Mouse (Mus musculus) limb, embryonic 12.5 days (tissue): ENCODE data around the gene Ift172. TPM values are rescaled to one million over a fixed set of nuclear protein-coding genes. Genes with fewer than 3 reads are reported as not detected.
A peak's percentile ranks its signal among the peaks of the same experiment; 100 is the strongest.

Experiments used
- ATAC-seq: fragments of 200-750 bp; cut with Nextera tagmentation; 2 replicates; pipeline ENCODE4 v1.8.0; 2017; ENCODE audit warnings: low read depth, moderate TSS enrichment; ENCODE audit not compliant: insufficient number of reproducible peaks, insufficient read depth, low FRiP score, low TSS enrichment
- H3K27ac ChIP-seq: fragments of 300-500 bp; sonication (generic); 2 replicates; pipeline ENCODE4 v1.5.1; 2016; ENCODE audit warnings: mild to moderate bottlenecking, moderate library complexity
- H3K27me3 ChIP-seq: fragments of 300-500 bp; sonication (generic); 2 replicates; pipeline ENCODE4 v1.6.1; 2016; ENCODE audit warnings: mild to moderate bottlenecking, moderate library complexity
- H3K36me3 ChIP-seq: fragments of 300-500 bp; sonication (generic); 2 replicates; pipeline ENCODE4 v1.6.1; 2016; ENCODE audit warnings: mild to moderate bottlenecking, moderate library complexity
- H3K4me1 ChIP-seq: fragments of 300-500 bp; sonication (generic); replicated peaks from 2 replicates; pipeline ENCODE4 v1.6.1; 2016
- H3K4me2 ChIP-seq: fragments of 300-500 bp; sonication (generic); 2 replicates; pipeline ENCODE4 v1.6.1; 2016; ENCODE audit warnings: mild to moderate bottlenecking, moderate library complexity
- H3K4me3 ChIP-seq: fragments of 300-500 bp; sonication (generic); replicated peaks from 2 replicates; pipeline ENCODE4 v1.5.1; 2016; ENCODE audit warnings: mild to moderate bottlenecking
- H3K9ac ChIP-seq: fragments of 300-500 bp; sonication (generic); replicated peaks from 2 replicates; pipeline ENCODE4 v1.6.1; 2016; ENCODE audit warnings: mild to moderate bottlenecking, moderate library complexity
- H3K9me3 ChIP-seq: fragments of 300-500 bp; sonication (generic); 2 replicates; pipeline ENCODE4 v1.6.1; 2016; ENCODE audit warnings: mild to moderate bottlenecking, moderate library complexity
- WGBS: fragments of 180-500 bp; shearing (Covaris S2); methylation state at CpG from one replicate; pipeline ENCODE4 v1.1.7; 2016; 5-methylcytosine and 5-hydroxymethylcytosine counted together
- polyA plus RNA-seq: library from polyadenylated mRNA; unstranded; fragments of >200 nt; fragmentation: Nextera tagmentation; extraction: Ambion mirVana; gene quantifications from 2 replicates; pipeline ENCODE4 v1.2.1, GENCODE M21; 2016

The Ift172 gene
- 55.3 and 55.4 TPM in 2 replicates for polyA plus RNA-seq

GRCm38 (mm10) chr5:31290521-31291360, at the start of gene Ift172:
Gene Ift172, minus strand, starts transcription at chr5:31291116.
- Histone ChIP-seq H3K27ac (peak within 1 kb of the TSS; percentile 86), H3K4me1 (peaks cover 28% of the 10 kb centered on the region), H3K4me3 (peak within 1 kb of the TSS; percentile 55), H3K36me3 (peaks cover 39% of the 10 kb centered on the region), H3K27me3 (no peaks in the 10 kb centered on the region), H3K4me2 (peak within 1 kb of the TSS; percentile 80), H3K9me3 (no peaks in the 10 kb centered on the region), H3K9ac (peak within 1 kb of the TSS; percentile 59)
- WGBS, result 2% methylated on average over 45 of the region's 45 CpGs
- peak; percentile 91 for ATAC-seq

GRCm38 (mm10) chr5:31328255-31328654, 37.3 kb upstream of the Ift172 start:
- WGBS, result 32% methylated on average over 7 of the region's 7 CpGs
- H3K36me3 ChIP-seq, result no peaks in the 10 kb centered on the region
- no peak overlapping the region for H3K4me3 ChIP-seq
- peaks cover 4% of the 10 kb centered on the region; the same call in 1 of the 2 replicates for H3K9me3 ChIP-seq
- no peak overlapping the region for H3K9ac ChIP-seq
- ATAC-seq, result no peak
- no peaks in the 10 kb centered on the region for H3K4me1 ChIP-seq
- H3K4me2 ChIP-seq, result no peak overlapping the region
- H3K27ac ChIP-seq, result no peak overlapping the region
- H3K27me3 ChIP-seq, result no peaks in the 10 kb centered on the region

DNA sequence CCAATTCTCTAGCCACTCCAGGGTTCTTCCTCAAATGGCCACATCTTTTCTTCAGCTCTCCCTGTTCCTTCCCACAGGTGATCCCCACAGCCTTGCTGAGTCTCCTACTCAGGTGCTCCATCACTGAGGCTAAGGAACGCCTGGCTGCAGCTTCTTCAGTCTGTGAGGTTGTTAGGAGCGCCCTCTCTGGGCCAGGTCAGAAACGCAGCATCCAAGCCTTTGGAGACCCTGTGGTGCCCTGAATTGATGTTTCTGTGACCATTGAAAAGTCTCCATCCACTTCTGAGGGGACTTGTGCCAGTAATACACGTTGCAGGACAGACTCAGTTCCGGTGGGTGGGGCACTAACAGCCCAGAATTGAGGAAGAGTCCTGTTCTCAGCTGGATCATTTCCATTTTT, 35.9 kb upstream of the Ift172 start:
- Histone ChIP-seq H3K9me3 (no peaks in the 10 kb centered on the region), H3K36me3 (no peaks in the 10 kb centered on the region), H3K27ac (no peak overlapping the region), H3K4me2 (no peak overlapping the region), H3K9ac (no peak overlapping the region), H3K27me3 (no peaks in the 10 kb centered on the region), H3K4me1 (no peaks in the 10 kb centered on the region), H3K4me3 (no peak overlapping the region)
- WGBS, result 15% methylated on average over 5 of the region's 5 CpGs
- ATAC-seq, result no peak

DNA sequence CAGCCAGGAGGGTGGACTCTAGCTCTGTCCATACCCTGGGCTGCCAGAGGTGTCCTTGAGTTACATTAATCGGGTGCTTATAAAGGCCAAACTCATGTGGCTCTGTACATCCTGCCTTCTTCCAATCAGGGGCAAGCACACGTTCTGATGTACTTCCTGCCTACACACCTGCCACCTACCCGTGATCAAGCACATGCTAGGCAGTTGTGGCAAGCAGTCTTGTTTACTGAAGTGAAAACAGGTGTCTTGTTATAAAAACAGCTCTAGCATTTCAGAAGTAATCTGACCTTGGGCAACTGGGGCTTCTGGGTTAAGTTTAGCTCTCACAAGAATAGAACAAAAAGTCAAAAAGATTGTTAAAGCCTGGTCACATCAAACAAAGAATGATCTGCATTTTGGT, 33.2 kb upstream of the Ift172 start:
- H3K36me3 ChIP-seq, result no peaks in the 10 kb centered on the region
- H3K27ac ChIP-seq, result no peak overlapping the region
- no peaks in the 10 kb centered on the region for H3K27me3 ChIP-seq
- no peak overlapping the region for H3K9ac ChIP-seq
- no peaks in the 10 kb centered on the region for H3K4me1 ChIP-seq
- WGBS, result 56% methylated on average over 3 of the region's 3 CpGs
- H3K4me2 ChIP-seq, result no peak overlapping the region
- ATAC-seq, result no peak
- H3K4me3 ChIP-seq, result no peak overlapping the region
- no peaks in the 10 kb centered on the region for H3K9me3 ChIP-seq

GRCm38 (mm10) chr5:31322776-31323175, 31.9 kb upstream of the Ift172 start:
- Histone ChIP-seq H3K4me2 (no peak overlapping the region), H3K9ac (no peak overlapping the region), H3K27ac (no peak overlapping the region), H3K4me3 (no peak overlapping the region), H3K27me3 (no peaks in the 10 kb centered on the region), H3K9me3 (no peaks in the 10 kb centered on the region), H3K4me1 (no peaks in the 10 kb centered on the region), H3K36me3 (no peaks in the 10 kb centered on the region)
- ATAC-seq, result no peak
- 86% methylated on average over 3 of the region's 3 CpGs for WGBS

GRCm38 (mm10) chr5:31312806-31313205, 21.9 kb upstream of the Ift172 start:
- no peak overlapping the region for H3K4me3 ChIP-seq
- 88% methylated on average over 8 of the region's 8 CpGs for WGBS
- no peaks in the 10 kb centered on the region for H3K4me1 ChIP-seq
- ATAC-seq, result no peak
- H3K9me3 ChIP-seq, result no peaks in the 10 kb centered on the region
- H3K27ac ChIP-seq, result no peak overlapping the region
- H3K9ac ChIP-seq, result no peak overlapping the region
- no peaks in the 10 kb centered on the region; the same call in 1 of the 2 replicates for H3K27me3 ChIP-seq
- no peak overlapping the region for H3K4me2 ChIP-seq
- no peaks in the 10 kb centered on the region for H3K36me3 ChIP-seq

GRCm38 (mm10) chr5:31303093-31303492, 12.2 kb upstream of the Ift172 start:
- ATAC-seq, result no peak
- Histone ChIP-seq H3K4me2 (no peak overlapping the region), H3K4me3 (no peak overlapping the region), H3K36me3 (no peaks in the 10 kb centered on the region), H3K27me3 (peaks cover under 1% of the 10 kb centered on the region), H3K9ac (no peak overlapping the region), H3K9me3 (peaks cover 2% of the 10 kb centered on the region; the same call in 1 of the 2 replicates), H3K27ac (no peak overlapping the region), H3K4me1 (no peaks in the 10 kb centered on the region)
- 87% methylated on average over 6 of the region's 6 CpGs for WGBS

DNA sequence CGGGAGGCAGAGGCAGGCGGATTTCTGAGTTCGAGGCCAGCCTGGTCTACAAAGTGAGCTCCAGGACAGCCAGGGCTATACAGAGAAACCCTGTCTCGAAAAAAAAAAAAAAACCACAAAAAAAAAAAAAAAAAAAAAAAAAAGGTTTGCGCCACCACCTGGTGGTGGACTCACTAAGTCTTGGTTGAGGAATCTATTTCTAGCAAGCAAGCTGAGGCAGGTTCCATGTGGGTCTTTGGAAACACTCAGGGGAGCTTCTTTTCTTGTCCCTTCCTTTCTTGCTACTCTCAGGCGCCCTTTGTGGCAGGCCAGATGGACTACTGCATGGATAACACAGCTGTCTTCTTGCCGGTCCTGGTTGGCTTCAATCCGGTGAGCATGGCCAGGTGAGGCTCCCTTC, 10.9 kb upstream of the Ift172 start:
- no peak for ATAC-seq
- Histone ChIP-seq H3K9ac (no peak overlapping the region), H3K4me3 (no peak overlapping the region), H3K27ac (no peak overlapping the region), H3K9me3 (peaks cover 2% of the 10 kb centered on the region; the same call in 1 of the 2 replicates), H3K4me1 (no peaks in the 10 kb centered on the region), H3K36me3 (no peaks in the 10 kb centered on the region), H3K27me3 (peaks cover 9% of the 10 kb centered on the region), H3K4me2 (no peak overlapping the region)
- WGBS, result 71% methylated on average over 8 of the region's 8 CpGs

- ATAC-seq, result no peak
- peaks cover 9% of the 10 kb centered on the region for H3K27me3 ChIP-seq
- WGBS, result 62% methylated on average over 2 of the region's 2 CpGs
Measured at GRCm38 (mm10) chr5:31298486-31298885, 7.6 kb upstream of the Ift172 start.

DNA sequence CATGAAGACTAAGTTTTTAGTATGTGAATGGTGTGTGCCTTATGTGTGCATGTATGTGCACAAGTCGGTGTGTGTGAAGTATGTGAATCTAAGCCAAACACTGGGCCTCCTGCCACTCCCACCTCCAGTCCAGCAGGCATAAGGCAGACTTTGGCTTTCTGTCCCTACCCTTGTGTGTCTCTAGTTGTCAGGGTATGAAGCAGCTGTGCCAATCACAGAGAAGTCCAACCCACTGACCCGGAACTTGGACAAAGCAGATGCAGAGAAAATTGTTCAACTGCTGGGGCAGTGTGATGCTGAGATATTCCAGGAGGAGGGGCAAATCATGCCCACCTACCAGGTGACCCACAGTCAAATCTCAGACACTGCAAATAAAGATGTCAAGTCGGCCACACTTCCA, 7.1 kb upstream of the Ift172 start:
- no peak overlapping the region for H3K4me2 ChIP-seq
- 78% methylated on average over 3 of the region's 3 CpGs for WGBS
- peaks cover 14% of the 10 kb centered on the region for H3K4me1 ChIP-seq
- no peak for ATAC-seq
- no peak overlapping the region for H3K4me3 ChIP-seq
- H3K9me3 ChIP-seq, result no peaks in the 10 kb centered on the region
- H3K36me3 ChIP-seq, result peaks cover 16% of the 10 kb centered on the region
- no peak overlapping the region for H3K9ac ChIP-seq
- peaks cover 9% of the 10 kb centered on the region for H3K27me3 ChIP-seq
- no peak overlapping the region for H3K27ac ChIP-seq

More at GRCm38 (mm10) chr5:31298486-31298885, 7.6 kb upstream of the Ift172 start:
- Histone ChIP-seq H3K9ac (0 out of 2 replicates have a peak overlapping the region, but pooled peaks have one; percentile 12), H3K4me1 (peaks cover 14% of the 10 kb centered on the region), H3K9me3 (no peaks in the 10 kb centered on the region), H3K4me2 (no peak overlapping the region), H3K4me3 (no peak overlapping the region), H3K27ac (no peak overlapping the region), H3K36me3 (peaks cover 11% of the 10 kb centered on the region)

DNA sequence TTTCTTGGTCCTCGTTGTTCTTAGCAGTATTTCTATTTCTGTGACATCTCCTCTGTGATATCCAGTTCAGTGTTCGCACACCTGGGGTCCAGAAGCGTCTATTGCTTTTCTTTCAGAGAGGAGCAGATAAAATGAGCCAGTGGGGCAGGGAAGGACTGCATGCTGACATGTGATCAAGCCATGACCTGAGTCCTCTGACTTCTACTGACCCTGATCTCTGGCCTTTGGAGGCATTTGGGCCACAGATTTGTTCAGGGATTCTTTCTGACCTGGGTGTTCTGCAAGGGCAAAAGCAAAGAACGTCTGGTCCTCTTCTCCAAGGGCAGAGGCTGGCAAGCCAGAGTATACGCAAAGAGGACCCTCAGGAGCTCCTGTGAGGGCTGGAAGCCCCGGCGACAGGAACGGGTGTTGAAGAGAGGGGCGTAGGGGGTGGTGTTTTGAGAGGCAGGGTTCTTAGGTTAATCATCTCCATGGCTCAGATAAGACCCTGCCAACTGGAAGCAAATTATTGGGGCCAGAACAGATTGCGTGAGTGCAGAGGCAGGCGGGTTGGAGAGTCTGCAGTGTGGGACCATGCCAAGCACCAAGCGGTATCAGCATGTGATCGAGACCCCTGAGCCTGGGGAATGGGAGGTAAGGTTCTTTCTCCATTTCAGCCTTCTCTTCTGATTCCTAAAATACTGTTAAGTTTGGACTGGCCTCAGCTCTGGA, 6.3 kb upstream of the Ift172 start, which contains the start of gene Gckr:
TSS of gene Gckr (plus strand) at position 397 of the 711 bp plus-strand sequence.
- no peak within 1 kb of the TSS for H3K27ac ChIP-seq
- H3K4me2 ChIP-seq, result peak within 1 kb of the TSS; percentile 90
- peaks cover 22% of the 10 kb centered on the region for H3K36me3 ChIP-seq
- no peaks in the 10 kb centered on the region for H3K9me3 ChIP-seq
- peak within 1 kb of the TSS; percentile 94; the same call in 1 of the 2 replicates for H3K4me3 ChIP-seq
- H3K9ac ChIP-seq, result no peak within 1 kb of the TSS
- H3K27me3 ChIP-seq, result peaks cover 9% of the 10 kb centered on the region
- no peak for ATAC-seq
- peaks cover 14% of the 10 kb centered on the region for H3K4me1 ChIP-seq
- 76% methylated on average over 13 of the region's 13 CpGs for WGBS
